Mouse (Mus musculus) midbrain, embryonic 10.5 days (tissue): ENCODE results near the gene Cdk13. TPM values are rescaled to one million over a fixed set of nuclear protein-coding genes. Genes with fewer than 3 reads are reported as not detected.

Source experiments
- DNase-seq: peaks from one replicate; pipeline ENCODE4 v3.0.0-alpha.2; 2017; ENCODE audit warnings: low spot score
- H3K27ac ChIP-seq: fragments of 300-500 bp; sonication (generic); replicated peaks from 2 replicates; pipeline ENCODE4 v1.5.1; 2016; ENCODE audit warnings: mild to moderate bottlenecking
- H3K27me3 ChIP-seq: fragments of 300-500 bp; sonication (generic); 2 replicates; pipeline ENCODE4 v1.6.1; 2016; ENCODE audit warnings: low read depth, mild to moderate bottlenecking; ENCODE audit not compliant: poor library complexity, severe bottlenecking
- H3K36me3 ChIP-seq: fragments of 300-500 bp; sonication (generic); 2 replicates; pipeline ENCODE4 v1.6.1; 2016; ENCODE audit warnings: mild to moderate bottlenecking, moderate library complexity
- H3K4me1 ChIP-seq: fragments of 300-500 bp; sonication (generic); 2 replicates; pipeline ENCODE4 v1.6.1; 2016
- H3K4me3 ChIP-seq: fragments of 300-500 bp; sonication (generic); 2 replicates; pipeline ENCODE4 v1.5.1; 2016; ENCODE audit warnings: mild to moderate bottlenecking, moderate library complexity
- H3K9me3 ChIP-seq: fragments of 300-500 bp; sonication (generic); replicated peaks from 2 replicates; pipeline ENCODE4 v1.6.1; 2016; ENCODE audit warnings: mild to moderate bottlenecking
- WGBS: fragments of 180-500 bp; shearing (Covaris S2); methylation state at CpG from one replicate; pipeline ENCODE4 v1.1.7; 2016; 5-methylcytosine and 5-hydroxymethylcytosine counted together
- polyA plus RNA-seq: library from polyadenylated mRNA; unstranded; fragments of >200 nt; fragmentation: Nextera tagmentation; extraction: Ambion mirVana; gene quantifications from 2 replicates; pipeline ENCODE4 v1.2.1, GENCODE M21; 2016

Cdk13 gene
- 11.2 and 11.6 TPM in 2 replicates for polyA plus RNA-seq

GRCm38 (mm10) chr13:17804909-17805613, at the start of gene Cdk13:
Gene Cdk13, minus strand, starts transcription at chr13:17805097.
- Histone ChIP-seq H3K9me3 (no peaks in the 10 kb centered on the region), H3K4me1 (peaks cover 30% of the 10 kb centered on the region), H3K27ac (peak within 1 kb of the TSS; percentile 95), H3K4me3 (peak within 1 kb of the TSS; percentile 99), H3K27me3 (no peaks in the 10 kb centered on the region), H3K36me3 (peaks cover 9% of the 10 kb centered on the region)
- WGBS: under 1% methylated on average over 86 of the region's 110 CpGs
- peak; percentile 99 for DNase-seq

GRCm38 (mm10) chr13:17843336-17843735, 38.4 kb upstream of the Cdk13 start:
- Histone ChIP-seq H3K4me1 (peaks cover 19% of the 10 kb centered on the region), H3K27ac (no peak overlapping the region; the same call in 1 of the 2 replicates), H3K36me3 (no peaks in the 10 kb centered on the region), H3K4me3 (no peak overlapping the region), H3K27me3 (no peaks in the 10 kb centered on the region), H3K9me3 (no peaks in the 10 kb centered on the region)
- 91% methylated on average over 2 of the region's 2 CpGs for WGBS
- DNase-seq: no peak

GRCm38 (mm10) chr13:17842756-17843155, 37.9 kb upstream of the Cdk13 start:
- Histone ChIP-seq H3K9me3 (no peaks in the 10 kb centered on the region), H3K4me3 (no peak overlapping the region), H3K36me3 (no peaks in the 10 kb centered on the region), H3K27ac (no peak overlapping the region), H3K27me3 (no peaks in the 10 kb centered on the region), H3K4me1 (peaks cover 24% of the 10 kb centered on the region)
- peak; percentile 22 for DNase-seq
- WGBS: 37% methylated on average over 4 of the region's 4 CpGs

- Histone ChIP-seq H3K4me1 (peaks cover 24% of the 10 kb centered on the region), H3K36me3 (no peaks in the 10 kb centered on the region), H3K27me3 (no peaks in the 10 kb centered on the region), H3K4me3 (no peak overlapping the region), H3K27ac (no peak overlapping the region), H3K9me3 (no peaks in the 10 kb centered on the region)
- no peak for DNase-seq
- WGBS: 89% methylated on average over 5 of the region's 5 CpGs
These were observed 34.2 kb upstream of the Cdk13 start for GRCm38 (mm10) chr13:17839137-17839536.

GRCm38 (mm10) chr13:17838484-17838851, 33.6 kb upstream of the Cdk13 start:
- WGBS: 31% methylated on average over 4 of the region's 4 CpGs
- H3K4me3 ChIP-seq: no peak overlapping the region
- no peak overlapping the region for H3K27ac ChIP-seq
- H3K36me3 ChIP-seq: no peaks in the 10 kb centered on the region
- peak; percentile 50 for DNase-seq
- no peaks in the 10 kb centered on the region for H3K9me3 ChIP-seq
- H3K27me3 ChIP-seq: no peaks in the 10 kb centered on the region
- H3K4me1 ChIP-seq: peaks cover 18% of the 10 kb centered on the region

- no peaks in the 10 kb centered on the region for H3K9me3 ChIP-seq
- WGBS: 48% methylated on average over 16 of the region's 16 CpGs
- no peaks in the 10 kb centered on the region for H3K27me3 ChIP-seq
- H3K4me1 ChIP-seq: peaks cover 12% of the 10 kb centered on the region
- 0 out of 2 replicates have a peak overlapping the region, but pooled peaks have one; percentile 55 for H3K27ac ChIP-seq
- H3K4me3 ChIP-seq: no peak overlapping the region
- DNase-seq: peak; percentile 36
- H3K36me3 ChIP-seq: no peaks in the 10 kb centered on the region
These were observed 33.0 kb upstream of the Cdk13 start for GRCm38 (mm10) chr13:17837610-17838483.

GRCm38 (mm10) chr13:17836808-17837207, 31.9 kb upstream of the Cdk13 start:
- WGBS: 85% methylated on average over 7 of the region's 7 CpGs

GRCm38 (mm10) chr13:17832940-17833339, 28.0 kb upstream of the Cdk13 start:
- 76% methylated on average over 3 of the region's 3 CpGs for WGBS
- Histone ChIP-seq H3K27ac (no peak overlapping the region), H3K4me1 (peaks cover 7% of the 10 kb centered on the region; the same call in 1 of the 2 replicates), H3K27me3 (no peaks in the 10 kb centered on the region), H3K36me3 (no peaks in the 10 kb centered on the region), H3K4me3 (no peak overlapping the region), H3K9me3 (no peaks in the 10 kb centered on the region)
- no peak for DNase-seq

More at GRCm38 (mm10) chr13:17836808-17837207, 31.9 kb upstream of the Cdk13 start:
- Histone ChIP-seq H3K4me3 (no peak overlapping the region), H3K4me1 (peaks cover 6% of the 10 kb centered on the region; the same call in 1 of the 2 replicates), H3K27ac (no peak overlapping the region), H3K9me3 (no peaks in the 10 kb centered on the region), H3K27me3 (no peaks in the 10 kb centered on the region), H3K36me3 (no peaks in the 10 kb centered on the region)
- no peak for DNase-seq

GRCm38 (mm10) chr13:17817226-17817625, 12.3 kb upstream of the Cdk13 start:
- no peaks in the 10 kb centered on the region for H3K9me3 ChIP-seq
- no peak overlapping the region for H3K4me3 ChIP-seq
- 95% methylated on average over 2 of the region's 2 CpGs for WGBS
- no peaks in the 10 kb centered on the region for H3K4me1 ChIP-seq
- H3K27ac ChIP-seq: no peak overlapping the region
- H3K27me3 ChIP-seq: no peaks in the 10 kb centered on the region
- no peaks in the 10 kb centered on the region for H3K36me3 ChIP-seq
- no peak for DNase-seq

GRCm38 (mm10) chr13:17805614-17805975, 698 bp upstream of the Cdk13 start:
- Histone ChIP-seq H3K4me1 (peaks cover 27% of the 10 kb centered on the region), H3K36me3 (peaks cover 4% of the 10 kb centered on the region), H3K27ac (peak overlapping the region; percentile 95), H3K9me3 (no peaks in the 10 kb centered on the region), H3K27me3 (no peaks in the 10 kb centered on the region), H3K4me3 (peak overlapping the region; percentile 99)
- under 1% methylated on average over 14 of the region's 14 CpGs for WGBS
- no peak for DNase-seq

- peak overlapping the region; percentile 99 for H3K4me3 ChIP-seq
- H3K27me3 ChIP-seq: no peaks in the 10 kb centered on the region
- peaks cover 16% of the 10 kb centered on the region for H3K36me3 ChIP-seq
- DNase-seq: peak; percentile 66
- under 1% methylated on average over 95 of the region's 105 CpGs for WGBS
- peak overlapping the region; percentile 95 for H3K27ac ChIP-seq
- H3K9me3 ChIP-seq: no peaks in the 10 kb centered on the region
- H3K4me1 ChIP-seq: peaks cover 30% of the 10 kb centered on the region
These were observed 647 bp downstream of the Cdk13 start for GRCm38 (mm10) chr13:17804058-17804841.

- Histone ChIP-seq H3K27me3 (no peaks in the 10 kb centered on the region), H3K4me3 (peak overlapping the region; percentile 99), H3K9me3 (no peaks in the 10 kb centered on the region), H3K27ac (peak overlapping the region; percentile 95), H3K36me3 (peaks cover 22% of the 10 kb centered on the region), H3K4me1 (peaks cover 30% of the 10 kb centered on the region)
- WGBS: under 1% methylated on average over 85 of the region's 85 CpGs
- peak; percentile 79 for DNase-seq
These were observed 1.4 kb downstream of the Cdk13 start for GRCm38 (mm10) chr13:17803331-17804057.
